Mouse (Mus musculus): ENCODE measurements around the gene Ppm1l. TPM values are rescaled to one million over a fixed set of nuclear protein-coding genes. Genes with fewer than 3 reads are reported as not detected.
A peak's percentile ranks its signal among the peaks of the same experiment; 100 is the strongest.

The Ppm1l gene
- total RNA-seq, 2 experiments from 2014 or later = 90.3 to 91.8 TPM

GRCm38 (mm10) chr3:69342247-69342921, 25.7 kb downstream of the Ppm1l start:
- DNase-seq = no peak
- H3K4me3 ChIP-seq = peak overlapping the region; percentile 37
- intact Hi-C loops (cut with DNase I) = no loop called here
- TF ChIP-seq CTCF (IDR thresholded peaks at IDR 0.05) = no peak
- H3K27ac ChIP-seq = peak overlapping the region; percentile 89

- no peak for TF ChIP-seq CTCF (IDR thresholded peaks at IDR 0.05)
- H3K27ac ChIP-seq = peak overlapping the region; percentile 89
- DNase-seq = no peak
Measured at GRCm38 (mm10) chr3:69343124-69343523, 26.5 kb downstream of the Ppm1l start.

GRCm38 (mm10) chr3:69346514-69346913, 29.9 kb downstream of the Ppm1l start:
- Histone ChIP-seq H3K4me3 (no peak overlapping the region), H3K27ac (no peak overlapping the region)
- no peak for DNase-seq
- intact Hi-C loops (cut with DNase I) = no loop called here
- TF ChIP-seq CTCF (IDR thresholded peaks at IDR 0.05) = no peak

More at GRCm38 (mm10) chr3:69343124-69343523, 26.5 kb downstream of the Ppm1l start:
- intact Hi-C loops (cut with DNase I) = no loop called here
- H3K4me3 ChIP-seq = peak overlapping the region; percentile 37

GRCm38 (mm10) chr3:69348197-69348920, 31.7 kb downstream of the Ppm1l start:
- H3K27ac ChIP-seq = peak overlapping the region; percentile 20; the same call in 1 of the 2 replicates
- intact Hi-C loops (cut with DNase I) = no loop called here
- no peak for DNase-seq
- no peak overlapping the region for H3K4me3 ChIP-seq
- TF ChIP-seq CTCF (IDR thresholded peaks at IDR 0.05) = peak; percentile 47

- Histone ChIP-seq H3K27ac (no peak overlapping the region), H3K4me3 (no peak overlapping the region)
- DNase-seq = no peak
- TF ChIP-seq CTCF (IDR thresholded peaks at IDR 0.05) = no peak
- intact Hi-C loops (cut with DNase I) = no loop called here
Measured at GRCm38 (mm10) chr3:69348921-69349237, 32.2 kb downstream of the Ppm1l start.

- H3K4me3 ChIP-seq = no peak overlapping the region
- intact Hi-C loops (cut with DNase I) = no loop called here
- DNase-seq = no peak
- H3K27ac ChIP-seq = no peak overlapping the region
- no peak for TF ChIP-seq CTCF (IDR thresholded peaks at IDR 0.05)
Measured at GRCm38 (mm10) chr3:69349973-69350372, 33.3 kb downstream of the Ppm1l start.

GRCm38 (mm10) chr3:69352194-69352593, 35.5 kb downstream of the Ppm1l start:
- Histone ChIP-seq H3K27ac (no peak overlapping the region), H3K4me3 (no peak overlapping the region)
- no peak for TF ChIP-seq CTCF (IDR thresholded peaks at IDR 0.05)
- intact Hi-C loops (cut with DNase I) = no loop called here
- DNase-seq = no peak

GRCm38 (mm10) chr3:69354681-69355080, 38.0 kb downstream of the Ppm1l start:
- no peak for DNase-seq
- TF ChIP-seq CTCF (IDR thresholded peaks at IDR 0.05) = no peak
- intact Hi-C loops (cut with DNase I) = no loop called here
- Histone ChIP-seq H3K4me3 (no peak overlapping the region), H3K27ac (no peak overlapping the region)

GRCm38 (mm10) chr3:69356078-69356665, 39.5 kb downstream of the Ppm1l start:
- DNase-seq = no peak
- H3K4me3 ChIP-seq = no peak overlapping the region
- intact Hi-C loops (cut with DNase I) = no loop called here
- TF ChIP-seq CTCF (IDR thresholded peaks at IDR 0.05) = no peak
- H3K27ac ChIP-seq = no peak overlapping the region

- intact Hi-C loops (cut with DNase I) = no loop called here
- no peak overlapping the region for H3K4me3 ChIP-seq
- DNase-seq = no peak
- no peak overlapping the region for H3K27ac ChIP-seq
- no peak for TF ChIP-seq CTCF (IDR thresholded peaks at IDR 0.05)
Measured at GRCm38 (mm10) chr3:69356781-69357180, 40.1 kb downstream of the Ppm1l start.

- TF ChIP-seq CTCF (IDR thresholded peaks at IDR 0.05) = no peak
- DNase-seq = no peak
- Histone ChIP-seq H3K27ac (no peak overlapping the region), H3K4me3 (no peak overlapping the region)
- intact Hi-C loops (cut with DNase I) = no loop called here
Measured at GRCm38 (mm10) chr3:69357897-69358619, 41.4 kb downstream of the Ppm1l start.

- intact Hi-C loops (cut with DNase I) = no loop called here
- no peak for DNase-seq
- H3K4me3 ChIP-seq = no peak overlapping the region
- no peak overlapping the region for H3K27ac ChIP-seq
- no peak for TF ChIP-seq CTCF (IDR thresholded peaks at IDR 0.05)
Measured at GRCm38 (mm10) chr3:69358620-69358964, 41.9 kb downstream of the Ppm1l start.
